Mouse (Mus musculus) midbrain, embryonic 10.5 days (tissue): ENCODE data around the gene Ivns1abp. TPM values are rescaled to one million over a fixed set of nuclear protein-coding genes. Genes with fewer than 3 reads are reported as not detected.
"Not testable (repeated sequence)": the region's sequence is repeated elsewhere in the genome, so short reads cannot be mapped to it uniquely, and the experiment has no call there.

ENCODE experiments used
- DNase-seq: peaks from one replicate; pipeline ENCODE4 v3.0.0-alpha.2; 2017; ENCODE audit warnings: low spot score
- H3K27ac ChIP-seq: fragments of 300-500 bp; sonication (generic); replicated peaks from 2 replicates; pipeline ENCODE4 v1.5.1; 2016; ENCODE audit warnings: mild to moderate bottlenecking
- H3K27me3 ChIP-seq: fragments of 300-500 bp; sonication (generic); 2 replicates; pipeline ENCODE4 v1.6.1; 2016; ENCODE audit warnings: low read depth, mild to moderate bottlenecking; ENCODE audit not compliant: poor library complexity, severe bottlenecking
- H3K36me3 ChIP-seq: fragments of 300-500 bp; sonication (generic); 2 replicates; pipeline ENCODE4 v1.6.1; 2016; ENCODE audit warnings: mild to moderate bottlenecking, moderate library complexity
- H3K4me1 ChIP-seq: fragments of 300-500 bp; sonication (generic); 2 replicates; pipeline ENCODE4 v1.6.1; 2016
- H3K4me3 ChIP-seq: fragments of 300-500 bp; sonication (generic); 2 replicates; pipeline ENCODE4 v1.5.1; 2016; ENCODE audit warnings: mild to moderate bottlenecking, moderate library complexity
- H3K9me3 ChIP-seq: fragments of 300-500 bp; sonication (generic); replicated peaks from 2 replicates; pipeline ENCODE4 v1.6.1; 2016; ENCODE audit warnings: mild to moderate bottlenecking
- WGBS: fragments of 180-500 bp; shearing (Covaris S2); methylation state at CpG from one replicate; pipeline ENCODE4 v1.1.7; 2016; 5-methylcytosine and 5-hydroxymethylcytosine counted together
- polyA plus RNA-seq: library from polyadenylated mRNA; unstranded; fragments of >200 nt; fragmentation: Nextera tagmentation; extraction: Ambion mirVana; gene quantifications from 2 replicates; pipeline ENCODE4 v1.2.1, GENCODE M21; 2016

Ivns1abp gene
- polyA plus RNA-seq, 1 experiment from 2014 or later, result 414 TPM

DNA sequence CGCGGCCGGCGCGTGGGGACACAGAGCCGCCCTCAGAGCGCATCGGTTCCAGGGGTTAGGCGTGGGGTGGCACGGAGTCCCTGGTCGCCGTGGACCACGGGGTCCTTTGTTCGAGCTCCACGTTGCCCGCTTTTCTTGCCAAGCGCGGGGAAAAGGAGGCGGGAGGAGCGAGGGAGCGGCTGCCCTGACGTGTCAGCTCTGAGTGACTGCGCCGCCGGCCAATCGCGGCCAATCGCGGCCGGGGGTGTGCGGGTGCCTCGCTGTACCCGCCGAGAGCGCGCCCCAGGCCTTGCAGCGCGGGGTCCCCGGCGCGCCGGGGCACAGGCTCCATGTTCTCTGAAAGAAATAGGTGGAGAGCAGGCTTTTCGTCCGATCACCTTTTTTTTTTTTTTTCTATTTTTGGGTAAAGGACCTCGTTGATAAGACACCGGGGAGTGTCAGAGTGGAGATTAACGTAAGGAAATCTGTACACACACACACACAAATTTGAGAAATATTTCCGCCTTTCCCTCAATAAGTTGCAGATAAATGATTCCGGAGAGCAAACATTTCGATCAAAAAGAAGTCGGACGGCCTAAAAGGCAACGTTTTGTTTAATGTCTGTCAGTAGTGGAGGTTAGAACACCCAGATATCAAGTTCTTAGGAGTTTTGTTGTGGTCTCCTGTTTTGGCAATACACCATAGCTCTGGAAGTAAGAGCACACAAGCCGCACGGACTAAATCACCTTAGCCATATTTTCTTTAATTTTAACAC lies 1.0 kb downstream of the Ivns1abp start:
- Histone ChIP-seq H3K9me3 (no peaks in the 10 kb centered on the region), H3K4me3 (peak overlapping the region; percentile 95), H3K4me1 (peaks cover 41% of the 10 kb centered on the region), H3K36me3 (peaks cover 12% of the 10 kb centered on the region), H3K27ac (peak overlapping the region; percentile 99), H3K27me3 (no peaks in the 10 kb centered on the region)
- WGBS, result under 1% methylated on average over 55 of the region's 55 CpGs
- DNase-seq, result peak; percentile 93

GRCm38 (mm10) chr1:151345863-151346195 lies 1.6 kb downstream of the Ivns1abp start:
- no peak for DNase-seq
- Histone ChIP-seq H3K27ac (peak overlapping the region; percentile 99), H3K4me1 (peaks cover 41% of the 10 kb centered on the region), H3K4me3 (peak overlapping the region; percentile 95), H3K36me3 (peaks cover 17% of the 10 kb centered on the region), H3K9me3 (no peaks in the 10 kb centered on the region), H3K27me3 (no peaks in the 10 kb centered on the region)

DNA sequence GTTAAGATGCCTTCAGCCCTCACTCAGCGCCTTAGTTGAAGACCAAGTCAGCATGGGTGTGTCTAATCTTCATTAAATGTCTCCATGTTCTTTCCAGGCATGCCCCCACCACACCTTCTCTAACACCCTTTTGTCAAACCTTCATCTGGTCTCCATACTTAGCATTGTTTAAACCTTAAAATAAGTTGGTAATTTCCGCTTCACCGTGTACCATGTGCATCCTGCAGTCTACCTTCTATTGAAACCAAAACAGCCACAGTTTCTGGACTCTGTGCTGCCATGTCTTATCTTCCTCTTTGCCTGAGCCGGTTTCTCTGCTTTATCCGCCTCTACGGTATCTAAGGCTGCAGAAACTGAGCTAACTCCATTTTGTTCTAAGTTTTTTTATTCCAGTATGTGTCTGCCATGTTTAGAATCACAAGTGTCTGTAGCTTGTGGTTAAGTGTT lies 2.4 kb downstream of the Ivns1abp start:
- DNase-seq, result no peak
- Histone ChIP-seq H3K27me3 (no peaks in the 10 kb centered on the region), H3K4me3 (peak overlapping the region; percentile 95), H3K27ac (no peak overlapping the region), H3K9me3 (no peaks in the 10 kb centered on the region), H3K36me3 (peaks cover 26% of the 10 kb centered on the region), H3K4me1 (peaks cover 41% of the 10 kb centered on the region)
- 60% methylated on average over 6 of the region's 6 CpGs for WGBS

DNA sequence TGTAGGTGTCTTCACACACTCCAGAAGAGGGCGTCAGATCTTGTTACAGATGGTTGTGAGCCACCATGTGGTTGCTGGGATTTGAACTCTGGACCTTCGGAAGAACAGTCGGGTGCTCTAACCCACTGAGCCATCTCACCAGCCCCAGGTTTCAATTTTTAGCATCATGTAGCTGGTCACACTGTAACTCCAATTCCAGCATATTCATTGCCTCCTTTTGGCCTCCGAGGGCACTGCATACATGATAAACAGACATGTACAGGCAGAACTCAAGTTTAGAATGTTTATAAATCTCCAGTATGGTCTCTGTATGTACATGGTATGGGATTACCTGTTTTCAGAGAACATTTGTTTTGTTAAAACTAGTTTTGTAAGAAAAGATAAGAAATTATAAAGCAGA lies 4.0 kb downstream of the Ivns1abp start:
- not testable (repeated sequence) for DNase-seq, H3K9me3 ChIP-seq, H3K27me3 ChIP-seq, H3K4me3 ChIP-seq, H3K27ac ChIP-seq
- Histone ChIP-seq H3K4me1 (peaks cover 31% of the 10 kb centered on the region), H3K36me3 (peaks cover 42% of the 10 kb centered on the region)
- WGBS, result 87% methylated on average over 4 of the region's 4 CpGs

DNA sequence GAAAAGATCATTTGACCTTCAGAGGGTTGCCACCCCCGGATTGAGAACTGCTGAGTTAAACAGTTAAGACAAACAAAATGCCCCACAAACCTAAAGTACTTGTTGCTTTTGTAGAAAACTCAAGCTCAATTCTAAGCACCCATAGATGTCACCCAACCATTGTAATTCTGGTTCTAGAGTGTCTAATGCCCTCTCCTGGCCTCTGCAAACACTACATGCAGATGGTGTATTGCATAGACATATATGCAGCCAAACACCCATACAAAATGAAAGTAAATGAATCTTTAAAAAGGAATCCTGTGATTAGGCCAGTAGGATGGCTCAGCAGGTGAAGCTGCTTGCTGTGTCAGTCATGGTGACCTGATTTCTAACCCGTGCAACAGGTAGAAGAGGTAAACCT lies 8.6 kb downstream of the Ivns1abp start:
- Histone ChIP-seq H3K36me3 (peaks cover 88% of the 10 kb centered on the region), H3K4me1 (peaks cover 3% of the 10 kb centered on the region; the same call in 1 of the 2 replicates), H3K9me3 (no peaks in the 10 kb centered on the region), H3K27me3 (no peaks in the 10 kb centered on the region), H3K4me3 (no peak overlapping the region), H3K27ac (no peak overlapping the region)
- DNase-seq, result no peak
- 89% methylated on average over 2 of the region's 2 CpGs for WGBS

GRCm38 (mm10) chr1:151355994-151356393 lies 11.7 kb downstream of the Ivns1abp start:
- Histone ChIP-seq H3K4me1 (no peaks in the 10 kb centered on the region), H3K27ac (no peak overlapping the region), H3K4me3 (no peak overlapping the region), H3K36me3 (peaks cover 100% of the 10 kb centered on the region), H3K9me3 (no peaks in the 10 kb centered on the region), H3K27me3 (no peaks in the 10 kb centered on the region)
- WGBS, result 93% methylated on average over 5 of the region's 5 CpGs
- DNase-seq, result no peak

DNA sequence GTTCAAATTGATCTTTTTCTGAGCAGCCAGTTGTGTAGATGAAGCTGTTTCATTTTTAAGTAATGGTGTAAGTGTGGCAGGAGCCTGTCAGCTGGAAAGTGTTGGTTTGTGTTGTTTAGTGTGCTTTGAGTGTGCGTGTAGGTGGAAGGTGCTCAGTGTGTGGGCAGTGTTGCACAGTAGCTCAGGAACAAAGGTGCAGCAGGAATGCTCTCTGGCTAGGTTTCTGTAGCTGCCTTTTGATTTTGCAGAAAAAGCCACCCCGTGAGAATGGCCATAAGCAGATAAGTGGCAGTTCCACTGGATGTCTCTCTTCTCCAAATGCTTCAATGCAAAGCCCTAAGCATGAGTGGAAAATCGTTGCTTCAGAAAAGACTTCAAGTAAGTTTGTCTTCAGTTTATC lies 15.1 kb downstream of the Ivns1abp start:
- H3K4me3 ChIP-seq, result no peak overlapping the region
- WGBS, result 95% methylated on average over 3 of the region's 3 CpGs
- no peak for DNase-seq
- H3K36me3 ChIP-seq, result peaks cover 100% of the 10 kb centered on the region
- H3K9me3 ChIP-seq, result no peaks in the 10 kb centered on the region
- H3K27me3 ChIP-seq, result no peaks in the 10 kb centered on the region
- H3K27ac ChIP-seq, result no peak overlapping the region
- H3K4me1 ChIP-seq, result no peaks in the 10 kb centered on the region

DNA sequence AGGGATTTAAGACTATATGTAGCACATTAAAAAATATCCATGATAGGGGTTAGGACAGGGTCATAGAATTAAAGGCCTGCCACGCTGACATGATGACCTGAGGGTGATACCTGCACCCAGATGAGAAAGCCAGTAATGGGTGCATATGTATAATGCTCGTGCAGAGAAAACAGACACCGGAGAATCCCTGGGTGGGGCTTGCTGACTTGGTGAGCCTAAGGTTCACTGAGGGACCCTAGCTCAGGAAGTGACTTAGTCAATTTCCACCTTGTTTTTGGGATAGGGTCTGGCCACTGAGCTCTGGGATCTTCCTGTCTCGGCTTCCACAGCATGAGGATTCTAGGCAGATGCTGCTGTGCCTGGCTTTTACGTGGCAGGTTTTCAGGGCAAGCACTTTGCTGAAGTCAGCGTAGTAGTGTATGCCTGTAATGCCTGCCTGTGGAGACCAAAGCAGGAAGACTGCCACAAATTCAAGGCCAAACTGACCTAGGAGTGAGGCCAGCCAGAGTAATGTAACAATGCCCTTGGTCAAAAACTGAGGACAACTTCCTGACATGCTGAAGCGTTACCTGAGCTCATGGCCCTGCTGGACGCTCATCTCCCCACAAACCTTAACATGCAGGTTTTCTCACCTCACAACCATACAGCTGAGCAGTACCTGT lies 22.8 kb downstream of the Ivns1abp start:
- Histone ChIP-seq H3K27ac (no peak overlapping the region), H3K27me3 (no peaks in the 10 kb centered on the region), H3K4me1 (no peaks in the 10 kb centered on the region), H3K36me3 (peaks cover 90% of the 10 kb centered on the region), H3K9me3 (no peaks in the 10 kb centered on the region), H3K4me3 (no peak overlapping the region)
- 90% methylated on average over 8 of the region's 8 CpGs for WGBS
- DNase-seq, result no peak

- DNase-seq, result no peak
- H3K4me1 ChIP-seq, result no peaks in the 10 kb centered on the region
- no peaks in the 10 kb centered on the region for H3K27me3 ChIP-seq
- H3K9me3 ChIP-seq, result no peaks in the 10 kb centered on the region
- 94% methylated on average over 5 of the region's 5 CpGs for WGBS
- H3K4me3 ChIP-seq, result no peak overlapping the region
- H3K27ac ChIP-seq, result no peak overlapping the region
- peaks cover 83% of the 10 kb centered on the region for H3K36me3 ChIP-seq
Observed at GRCm38 (mm10) chr1:151367721-151368324, 23.5 kb downstream of the Ivns1abp start.

DNA sequence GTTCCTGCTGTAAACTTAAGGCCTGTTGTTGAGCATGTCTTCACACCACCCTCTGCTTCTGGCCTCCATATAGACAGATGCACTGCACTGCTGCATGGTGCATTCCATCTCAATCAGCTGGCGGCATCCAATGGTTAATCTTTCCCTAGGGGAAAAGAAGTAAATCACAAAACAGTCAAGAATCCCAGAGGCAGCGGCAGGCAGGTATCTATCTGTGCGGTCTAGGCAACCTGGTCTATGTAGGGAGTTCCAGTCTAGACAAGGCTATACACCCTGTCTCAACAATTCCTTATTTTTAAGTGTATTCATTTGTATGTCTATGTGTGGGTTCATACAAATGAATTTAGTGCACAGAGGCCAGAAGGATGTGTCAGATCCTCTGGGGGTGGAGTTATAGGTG lies 24.2 kb downstream of the Ivns1abp start:
- Histone ChIP-seq H3K27ac (no peak overlapping the region), H3K9me3 (no peaks in the 10 kb centered on the region), H3K27me3 (no peaks in the 10 kb centered on the region), H3K4me1 (no peaks in the 10 kb centered on the region), H3K4me3 (no peak overlapping the region), H3K36me3 (peaks cover 77% of the 10 kb centered on the region)
- WGBS, result 95% methylated on average over 3 of the region's 3 CpGs
- DNase-seq, result no peak

DNA sequence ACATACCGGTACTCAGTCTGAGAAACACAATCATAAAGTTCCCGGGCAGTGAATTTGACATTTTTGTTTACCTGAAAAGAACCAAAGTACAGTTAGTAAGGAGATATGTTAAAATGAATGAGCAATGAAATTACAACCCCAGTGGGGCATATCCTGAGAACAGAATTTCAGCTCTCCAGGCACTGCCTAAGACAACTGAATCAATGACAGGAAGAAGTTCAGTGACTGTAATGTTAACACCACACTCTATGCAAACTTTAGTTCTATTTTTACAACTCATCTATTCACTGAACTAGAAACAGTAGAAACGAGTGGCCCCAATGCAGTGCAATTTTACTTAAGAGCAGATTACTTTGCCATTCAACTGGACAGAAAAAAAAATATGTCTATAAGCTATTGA lies 26.3 kb downstream of the Ivns1abp start:
- no peak overlapping the region for H3K4me3 ChIP-seq
- 90% methylated on average over 3 of the region's 3 CpGs for WGBS
- no peaks in the 10 kb centered on the region for H3K9me3 ChIP-seq
- no peaks in the 10 kb centered on the region for H3K27me3 ChIP-seq
- peaks cover 60% of the 10 kb centered on the region for H3K36me3 ChIP-seq
- H3K27ac ChIP-seq, result no peak overlapping the region
- no peak for DNase-seq
- H3K4me1 ChIP-seq, result no peaks in the 10 kb centered on the region

GRCm38 (mm10) chr1:151371543-151371942 lies 27.3 kb downstream of the Ivns1abp start:
- Histone ChIP-seq H3K27ac (no peak overlapping the region), H3K36me3 (peaks cover 57% of the 10 kb centered on the region), H3K4me3 (no peak overlapping the region), H3K27me3 (no peaks in the 10 kb centered on the region), H3K9me3 (no peaks in the 10 kb centered on the region), H3K4me1 (no peaks in the 10 kb centered on the region)
- 89% methylated on average over 5 of the region's 5 CpGs for WGBS
- DNase-seq, result no peak

GRCm38 (mm10) chr1:151372823-151373222 lies 28.5 kb downstream of the Ivns1abp start:
- Histone ChIP-seq H3K27me3 (no peaks in the 10 kb centered on the region), H3K9me3 (no peaks in the 10 kb centered on the region), H3K4me1 (no peaks in the 10 kb centered on the region), H3K36me3 (peaks cover 51% of the 10 kb centered on the region), H3K4me3 (no peak overlapping the region), H3K27ac (no peak overlapping the region)
- WGBS, result 95% methylated on average over 1 of the region's 1 CpGs
- no peak for DNase-seq
